Mouse (Mus musculus): ENCODE measurements around the gene Smyd2. TPM values are rescaled to one million over a fixed set of nuclear protein-coding genes. Genes with fewer than 3 reads are reported as not detected.

The Smyd2 gene
- polyA plus RNA-seq, 1 experiment from 2014 or later = 80.7 TPM

DNA sequence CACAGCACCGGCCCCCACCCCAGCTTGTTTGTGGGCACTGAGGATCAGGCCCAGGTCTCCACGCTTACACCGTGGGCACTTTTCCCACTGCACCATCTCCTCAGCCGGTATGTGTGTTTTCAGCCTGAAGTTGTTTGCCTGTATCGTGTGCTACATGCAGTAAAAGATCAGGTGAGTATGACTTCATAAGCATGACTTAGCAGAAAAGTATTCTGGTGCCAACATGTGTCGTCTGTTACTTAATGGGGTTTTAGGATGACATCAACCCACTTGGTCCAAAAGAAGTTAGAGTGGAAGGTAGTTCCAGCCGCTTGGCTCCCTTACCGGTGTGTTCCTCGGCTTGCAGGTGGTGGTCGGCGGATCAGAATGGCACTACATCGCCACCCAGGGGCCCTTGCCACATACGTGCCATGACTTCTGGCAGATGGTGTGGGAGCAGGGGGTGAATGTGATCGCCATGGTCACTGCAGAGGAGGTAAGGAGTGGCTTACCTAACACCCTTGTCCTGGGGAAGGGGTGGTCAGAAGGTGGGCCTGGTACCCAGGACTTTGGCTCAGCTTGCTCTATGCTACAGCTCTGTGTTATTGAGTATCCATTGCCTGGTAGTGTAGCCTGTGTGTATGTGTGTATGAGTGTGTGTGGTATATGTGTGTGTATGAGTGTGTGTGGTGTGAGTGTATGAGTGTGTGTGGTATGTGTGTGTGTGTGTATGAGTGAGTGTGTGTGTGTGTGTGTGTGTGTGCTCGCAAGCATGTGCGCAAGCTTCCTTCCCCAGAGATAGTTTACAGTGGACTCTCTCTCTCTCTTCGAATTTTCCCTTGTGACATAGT lies 61.8 kb downstream of the Smyd2 start:
- H3K4me2 ChIP-seq (ENCODE audit: low read length) = no peak overlapping the region
- 88% methylated on average over 17 of the region's 17 CpGs for WGBS
- H3K9ac ChIP-seq (replicated peaks; ENCODE audit: low read depth, low read length) = no peak overlapping the region
- no peak overlapping the region for H3K4me3 ChIP-seq (replicated peaks; ENCODE audit: low read length)
- H3K9me3 ChIP-seq (ENCODE audit: control insufficient read depth, low read length) = no peaks in the 10 kb centered on the region
- peaks cover 8% of the 10 kb centered on the region; the same call in 1 of the 2 replicates for H3K4me1 ChIP-seq (replicated peaks; ENCODE audit: control insufficient read depth, insufficient read depth, low read length)
- ATAC-seq = no peak
- H3K36me3 ChIP-seq (ENCODE audit: control insufficient read depth, insufficient read depth) = no peaks in the 10 kb centered on the region
- no peaks in the 10 kb centered on the region for H3K27me3 ChIP-seq (replicated peaks; ENCODE audit: control insufficient read depth, insufficient read depth, low read length)
- H3K27ac ChIP-seq (ENCODE audit: low read length) = no peak overlapping the region

DNA sequence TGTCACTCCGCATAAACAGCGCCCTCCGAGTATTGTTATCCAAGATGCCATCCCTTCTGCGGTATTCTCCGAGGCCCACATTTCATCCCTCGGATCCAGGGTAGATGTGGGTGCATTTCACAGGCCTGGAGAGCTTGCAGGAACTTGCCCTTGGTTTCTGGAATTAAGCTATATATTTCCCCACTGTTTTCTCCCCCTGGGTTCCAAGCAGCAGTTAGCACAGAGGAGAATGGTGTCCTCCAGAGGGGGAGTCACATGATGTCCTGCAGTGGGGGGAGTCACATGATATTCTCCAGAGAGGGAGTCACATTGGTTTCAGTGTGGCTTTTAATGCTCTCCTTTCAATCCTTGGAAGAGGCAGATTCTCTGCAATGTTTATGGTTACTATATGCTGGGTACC lies 63.8 kb downstream of the Smyd2 start:
- H3K27me3 ChIP-seq (replicated peaks; ENCODE audit: control insufficient read depth, insufficient read depth, low read length) = no peaks in the 10 kb centered on the region
- H3K4me1 ChIP-seq (replicated peaks; ENCODE audit: control insufficient read depth, insufficient read depth, low read length) = no peaks in the 10 kb centered on the region
- no peak overlapping the region for H3K27ac ChIP-seq (ENCODE audit: low read length)
- no peak overlapping the region for H3K4me3 ChIP-seq (replicated peaks; ENCODE audit: low read length)
- ATAC-seq = no peak
- H3K9me3 ChIP-seq (ENCODE audit: control insufficient read depth, low read length) = no peaks in the 10 kb centered on the region
- no peaks in the 10 kb centered on the region for H3K36me3 ChIP-seq (ENCODE audit: control insufficient read depth, insufficient read depth)
- WGBS = 70% methylated on average over 6 of the region's 6 CpGs
- H3K9ac ChIP-seq (replicated peaks; ENCODE audit: low read depth, low read length) = no peak overlapping the region
- no peak overlapping the region for H3K4me2 ChIP-seq (ENCODE audit: low read length)

DNA sequence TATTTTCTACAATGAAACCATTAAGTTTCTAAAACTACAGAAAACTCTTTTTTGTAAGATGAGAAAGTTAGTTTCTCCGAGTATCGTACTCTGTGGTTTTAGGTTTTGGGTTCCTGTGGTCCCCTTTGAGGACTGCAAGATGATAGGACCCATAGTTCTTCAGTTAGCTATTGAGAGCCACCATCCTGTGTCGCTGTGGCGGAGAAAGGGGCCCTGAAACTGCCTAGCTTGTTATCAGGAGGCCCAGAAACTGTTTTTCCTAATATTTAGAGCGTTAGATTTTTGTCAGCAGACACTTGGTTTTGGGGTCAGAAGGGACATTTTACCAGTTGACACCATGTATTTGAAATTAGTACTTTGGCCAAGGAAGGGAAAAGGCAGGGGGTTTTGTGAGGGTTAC lies 66.4 kb downstream of the Smyd2 start:
- Histone ChIP-seq H3K9ac (replicated peaks; ENCODE audit: low read depth, low read length) (no peak overlapping the region), H3K4me3 (replicated peaks; ENCODE audit: low read length) (no peak overlapping the region), H3K4me2 (ENCODE audit: low read length) (no peak overlapping the region), H3K9me3 (ENCODE audit: control insufficient read depth, low read length) (no peaks in the 10 kb centered on the region), H3K4me1 (replicated peaks; ENCODE audit: control insufficient read depth, insufficient read depth, low read length) (no peaks in the 10 kb centered on the region), H3K36me3 (ENCODE audit: control insufficient read depth, insufficient read depth) (no peaks in the 10 kb centered on the region), H3K27me3 (replicated peaks; ENCODE audit: control insufficient read depth, insufficient read depth, low read length) (no peaks in the 10 kb centered on the region), H3K27ac (ENCODE audit: low read length) (no peak overlapping the region)
- ATAC-seq = no peak
- 96% methylated on average over 5 of the region's 5 CpGs for WGBS

DNA sequence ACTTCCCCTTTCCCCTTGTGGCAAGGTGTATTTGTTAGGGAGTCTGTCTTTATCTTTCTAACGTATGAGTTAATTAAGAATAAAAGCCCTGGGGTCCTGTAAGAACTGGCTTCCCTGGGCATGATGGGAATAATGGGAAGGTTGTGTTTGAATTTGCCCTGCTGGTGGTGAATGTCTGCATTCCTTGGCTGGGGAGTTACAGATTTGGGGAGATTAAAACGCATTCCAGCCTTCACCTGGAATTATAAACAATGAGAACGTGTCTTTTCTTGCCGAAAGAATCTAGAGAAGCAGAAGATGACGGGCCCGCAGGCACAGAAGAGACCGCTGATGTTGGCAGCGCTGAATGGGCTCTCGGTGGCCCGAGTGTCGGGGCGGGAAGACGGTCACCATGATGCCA lies 67.5 kb downstream of the Smyd2 start:
- no peak overlapping the region for H3K27ac ChIP-seq (ENCODE audit: low read length)
- no peaks in the 10 kb centered on the region for H3K27me3 ChIP-seq (replicated peaks; ENCODE audit: control insufficient read depth, insufficient read depth, low read length)
- H3K4me1 ChIP-seq (replicated peaks; ENCODE audit: control insufficient read depth, insufficient read depth, low read length) = no peaks in the 10 kb centered on the region
- WGBS = 84% methylated on average over 13 of the region's 13 CpGs
- H3K4me2 ChIP-seq (ENCODE audit: low read length) = no peak overlapping the region
- no peaks in the 10 kb centered on the region for H3K9me3 ChIP-seq (ENCODE audit: control insufficient read depth, low read length)
- H3K9ac ChIP-seq (replicated peaks; ENCODE audit: low read depth, low read length) = no peak overlapping the region
- no peaks in the 10 kb centered on the region for H3K36me3 ChIP-seq (ENCODE audit: control insufficient read depth, insufficient read depth)
- no peak overlapping the region for H3K4me3 ChIP-seq (replicated peaks; ENCODE audit: low read length)
- no peak for ATAC-seq

DNA sequence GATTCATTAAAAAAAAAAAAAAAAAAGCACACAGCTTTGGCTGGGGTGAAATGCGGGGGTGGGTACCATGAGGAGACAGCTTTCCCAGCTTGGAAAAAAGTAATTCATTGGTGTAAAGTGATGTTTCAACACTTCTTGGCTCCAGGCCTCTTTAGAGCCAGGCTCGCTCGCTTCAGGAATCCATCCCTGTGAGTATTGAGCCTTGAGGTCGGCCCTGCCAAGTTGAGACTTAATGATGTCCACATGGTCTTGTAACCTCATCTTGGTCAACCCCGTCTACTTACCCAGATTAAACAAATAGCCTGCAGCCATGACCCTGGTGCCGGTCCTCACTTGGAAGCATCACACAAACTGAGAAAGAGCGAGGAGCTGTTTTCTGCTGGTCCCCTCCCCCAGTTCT lies 69.7 kb downstream of the Smyd2 start:
- Histone ChIP-seq H3K4me3 (replicated peaks; ENCODE audit: low read length) (no peak overlapping the region), H3K4me1 (replicated peaks; ENCODE audit: control insufficient read depth, insufficient read depth, low read length) (no peaks in the 10 kb centered on the region), H3K9me3 (ENCODE audit: control insufficient read depth, low read length) (no peaks in the 10 kb centered on the region), H3K9ac (replicated peaks; ENCODE audit: low read depth, low read length) (no peak overlapping the region), H3K27me3 (replicated peaks; ENCODE audit: control insufficient read depth, insufficient read depth, low read length) (no peaks in the 10 kb centered on the region), H3K27ac (ENCODE audit: low read length) (no peak overlapping the region), H3K36me3 (ENCODE audit: control insufficient read depth, insufficient read depth) (no peaks in the 10 kb centered on the region), H3K4me2 (ENCODE audit: low read length) (no peak overlapping the region)
- 89% methylated on average over 7 of the region's 7 CpGs for WGBS
- ATAC-seq = no peak

DNA sequence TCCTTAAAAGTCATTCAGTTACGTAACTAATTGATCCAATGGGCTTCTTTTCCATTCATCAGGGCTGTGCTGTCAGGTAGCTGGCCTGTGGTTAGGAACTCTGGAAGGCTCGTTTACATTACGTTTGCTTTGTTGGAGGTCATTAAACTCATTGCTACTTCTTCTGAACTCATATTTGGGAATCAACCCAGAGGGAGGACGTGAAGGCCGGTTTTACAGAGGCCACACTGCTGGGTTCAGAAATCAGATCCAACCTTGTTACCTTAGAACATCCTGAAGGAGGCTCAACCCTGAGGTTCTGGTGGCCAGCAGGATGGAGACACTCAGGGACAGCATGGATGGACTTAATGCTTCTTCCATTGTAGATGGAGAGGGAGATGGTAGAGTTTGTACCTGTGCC lies 70.1 kb downstream of the Smyd2 start:
- Histone ChIP-seq H3K27ac (ENCODE audit: low read length) (no peak overlapping the region), H3K4me3 (replicated peaks; ENCODE audit: low read length) (no peak overlapping the region), H3K27me3 (replicated peaks; ENCODE audit: control insufficient read depth, insufficient read depth, low read length) (no peaks in the 10 kb centered on the region), H3K9ac (replicated peaks; ENCODE audit: low read depth, low read length) (no peak overlapping the region), H3K36me3 (ENCODE audit: control insufficient read depth, insufficient read depth) (no peaks in the 10 kb centered on the region), H3K9me3 (ENCODE audit: control insufficient read depth, low read length) (no peaks in the 10 kb centered on the region), H3K4me1 (replicated peaks; ENCODE audit: control insufficient read depth, insufficient read depth, low read length) (no peaks in the 10 kb centered on the region), H3K4me2 (ENCODE audit: low read length) (no peak overlapping the region)
- no peak for ATAC-seq
- 87% methylated on average over 5 of the region's 5 CpGs for WGBS

DNA sequence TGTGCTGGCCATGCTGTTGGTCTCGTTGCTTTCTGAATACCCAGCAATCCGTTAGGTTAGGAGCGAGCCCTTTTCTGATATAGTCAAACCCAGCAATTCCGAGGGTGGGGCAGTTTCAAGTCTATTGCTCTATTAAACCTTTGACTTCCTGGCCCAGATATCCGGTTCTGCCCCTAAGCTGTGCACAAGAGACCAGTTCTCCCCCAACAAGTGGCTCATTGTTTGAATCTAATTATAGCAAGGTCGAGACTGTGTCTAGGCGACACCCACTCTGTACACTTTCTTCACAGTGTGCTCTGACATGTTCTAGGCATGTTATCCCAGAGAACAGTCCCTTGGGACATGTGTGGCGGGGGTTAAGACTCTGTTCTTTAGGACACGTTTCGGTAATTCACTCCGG lies 72.6 kb downstream of the Smyd2 start:
- Histone ChIP-seq H3K4me2 (ENCODE audit: low read length) (no peak overlapping the region), H3K36me3 (ENCODE audit: control insufficient read depth, insufficient read depth) (no peaks in the 10 kb centered on the region), H3K27ac (ENCODE audit: low read length) (no peak overlapping the region), H3K27me3 (replicated peaks; ENCODE audit: control insufficient read depth, insufficient read depth, low read length) (no peaks in the 10 kb centered on the region), H3K4me1 (replicated peaks; ENCODE audit: control insufficient read depth, insufficient read depth, low read length) (no peaks in the 10 kb centered on the region), H3K9ac (replicated peaks; ENCODE audit: low read depth, low read length) (no peak overlapping the region), H3K4me3 (replicated peaks; ENCODE audit: low read length) (no peak overlapping the region), H3K9me3 (ENCODE audit: control insufficient read depth, low read length) (no peaks in the 10 kb centered on the region)
- 79% methylated on average over 11 of the region's 11 CpGs for WGBS
- ATAC-seq = no peak

DNA sequence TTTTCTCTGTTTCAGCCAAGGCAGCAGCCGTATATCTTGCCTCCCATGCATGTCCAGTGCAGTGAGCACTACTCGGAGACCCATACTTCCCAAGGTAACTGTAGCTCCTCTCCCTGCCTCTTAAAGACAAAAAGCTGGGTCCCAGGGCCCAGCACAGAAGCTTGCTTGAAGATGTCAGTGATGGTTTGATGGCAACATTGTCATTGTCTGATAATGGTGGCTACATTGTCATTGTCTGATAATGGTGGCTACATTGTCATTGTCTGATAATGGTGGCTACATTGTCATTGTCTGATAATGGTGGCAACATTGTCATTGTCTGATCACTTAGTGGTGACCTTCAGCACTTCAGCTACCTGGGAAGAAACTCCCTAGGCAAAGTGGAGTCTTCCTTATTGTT lies 75.8 kb downstream of the Smyd2 start:
- Histone ChIP-seq H3K36me3 (ENCODE audit: control insufficient read depth, insufficient read depth) (no peaks in the 10 kb centered on the region), H3K4me1 (replicated peaks; ENCODE audit: control insufficient read depth, insufficient read depth, low read length) (no peaks in the 10 kb centered on the region), H3K9ac (replicated peaks; ENCODE audit: low read depth, low read length) (no peak overlapping the region), H3K9me3 (ENCODE audit: control insufficient read depth, low read length) (no peaks in the 10 kb centered on the region), H3K4me2 (ENCODE audit: low read length) (no peak overlapping the region), H3K27ac (ENCODE audit: low read length) (no peak overlapping the region), H3K27me3 (replicated peaks; ENCODE audit: control insufficient read depth, insufficient read depth, low read length) (no peaks in the 10 kb centered on the region), H3K4me3 (replicated peaks; ENCODE audit: low read length) (no peak overlapping the region)
- ATAC-seq = no peak
- 91% methylated on average over 2 of the region's 2 CpGs for WGBS

DNA sequence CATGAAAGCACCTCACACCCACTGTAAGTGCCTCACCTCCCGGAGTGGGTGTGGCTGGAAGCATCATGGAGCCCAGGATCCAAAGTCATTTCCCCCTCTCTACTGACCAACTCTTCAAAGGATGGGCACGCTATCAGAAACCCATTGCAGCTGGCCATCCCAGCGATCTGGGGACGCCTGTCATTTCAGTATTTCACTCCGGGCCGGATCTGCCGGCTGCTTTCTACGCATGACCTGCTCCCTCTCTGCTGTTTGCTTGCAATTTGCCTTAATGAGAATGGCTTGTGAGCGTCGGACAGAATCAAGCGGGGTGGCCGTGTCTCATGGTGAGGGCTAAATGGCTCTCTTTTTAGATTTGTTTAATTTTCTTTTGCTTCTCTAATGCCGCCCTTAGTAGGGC lies 88.0 kb downstream of the Smyd2 start:
- H3K9me3 ChIP-seq (ENCODE audit: control insufficient read depth, low read length) = no peaks in the 10 kb centered on the region
- H3K4me1 ChIP-seq (replicated peaks; ENCODE audit: control insufficient read depth, insufficient read depth, low read length) = no peaks in the 10 kb centered on the region
- H3K4me3 ChIP-seq (replicated peaks; ENCODE audit: low read length) = no peak overlapping the region
- no peak overlapping the region for H3K9ac ChIP-seq (replicated peaks; ENCODE audit: low read depth, low read length)
- H3K36me3 ChIP-seq (ENCODE audit: control insufficient read depth, insufficient read depth) = no peaks in the 10 kb centered on the region
- no peak overlapping the region for H3K4me2 ChIP-seq (ENCODE audit: low read length)
- H3K27me3 ChIP-seq (replicated peaks; ENCODE audit: control insufficient read depth, insufficient read depth, low read length) = no peaks in the 10 kb centered on the region
- ATAC-seq = no peak
- H3K27ac ChIP-seq (ENCODE audit: low read length) = no peak overlapping the region
- 53% methylated on average over 13 of the region's 13 CpGs for WGBS

DNA sequence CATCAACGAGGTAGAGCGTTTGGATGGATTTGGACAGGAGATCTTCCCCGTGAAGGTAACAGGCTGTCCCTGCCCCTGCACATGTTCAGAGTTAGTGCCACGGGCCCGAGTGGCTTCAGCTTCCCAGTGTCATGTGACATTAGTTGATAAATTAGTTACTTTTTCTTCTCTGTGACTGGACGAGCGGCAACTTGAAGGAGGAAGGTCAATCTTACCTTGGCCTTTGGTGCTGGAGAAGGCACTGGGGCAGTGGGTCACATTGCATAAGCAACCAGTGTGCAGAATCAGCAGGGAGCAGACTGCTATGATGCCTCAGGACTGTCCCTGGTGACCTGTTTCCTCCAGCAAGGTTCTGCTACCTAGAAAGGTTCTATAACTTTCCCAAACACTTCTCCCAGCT lies 88.8 kb downstream of the Smyd2 start:
- Histone ChIP-seq H3K4me2 (ENCODE audit: low read length) (no peak overlapping the region), H3K4me3 (replicated peaks; ENCODE audit: low read length) (no peak overlapping the region), H3K27me3 (replicated peaks; ENCODE audit: control insufficient read depth, insufficient read depth, low read length) (no peaks in the 10 kb centered on the region), H3K9ac (replicated peaks; ENCODE audit: low read depth, low read length) (no peak overlapping the region), H3K4me1 (replicated peaks; ENCODE audit: control insufficient read depth, insufficient read depth, low read length) (no peaks in the 10 kb centered on the region), H3K36me3 (ENCODE audit: control insufficient read depth, insufficient read depth) (no peaks in the 10 kb centered on the region), H3K27ac (ENCODE audit: low read length) (no peak overlapping the region), H3K9me3 (ENCODE audit: control insufficient read depth, low read length) (no peaks in the 10 kb centered on the region)
- WGBS = 91% methylated on average over 7 of the region's 7 CpGs
- no peak for ATAC-seq

Measured in forebrain, embryonic 16.5 days (tissue).